Mouse (Mus musculus) heart, postnatal 0 days (tissue): Measurements from ENCODE around the gene Nfib.

Experiments
- CTCF ChIP-seq: IDR thresholded peaks from 2 replicates; pipeline ENCODE4 v1.5.1; 2016; ENCODE audit warnings: antibody characterized with exemption, control low read depth, low read depth
- EP300 ChIP-seq: IDR thresholded peaks from 2 replicates; pipeline ENCODE4 v1.6.1; 2016; ENCODE audit warnings: antibody characterized with exemption, low read depth

DNA sequence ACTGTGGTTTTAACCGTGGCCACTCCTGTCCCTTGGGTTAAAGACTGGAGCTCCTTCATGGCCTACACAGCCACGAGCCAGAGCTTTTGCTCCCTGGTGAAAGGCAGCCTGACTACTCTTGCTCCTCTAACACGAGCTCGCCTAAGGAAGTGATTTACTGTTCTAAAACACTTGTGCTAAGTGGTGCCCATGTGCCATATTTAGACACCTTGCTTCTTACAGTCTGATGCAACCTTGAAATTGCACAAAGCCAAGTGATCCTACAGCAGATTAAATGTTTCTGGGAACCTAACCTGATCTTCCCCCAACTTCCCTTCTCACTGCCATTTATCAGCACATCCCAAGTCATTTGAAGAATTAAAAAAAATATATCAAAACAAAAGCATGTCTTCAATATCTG, 317.9 kb downstream of the Nfib start:
- TF ChIP-seq CTCF (no peak), EP300 (no peak)
